Mouse (Mus musculus) adrenal gland, postnatal 4 days (tissue): ENCODE data around the gene Klhdc9. TPM values are rescaled to one million over a fixed set of nuclear protein-coding genes. Genes with fewer than 3 reads are reported as not detected.
"Not testable (repeated sequence)": the region's sequence is repeated elsewhere in the genome, so short reads cannot be mapped to it uniquely, and the experiment has no call there.

ENCODE experiments used
- DNase-seq, 2 experiments: peaks; one replicate each; pipeline ENCODE4 v3.0.0; 2021 to 2022; ENCODE audit warnings: low spot score in 2 of 2, mixed read lengths in 2 of 2
- total RNA-seq, 2 experiments: library from RNA; stranded (reverse); gene quantifications; 2 replicates each; pipeline ENCODE4 v1.2.3; 2021

Klhdc9 gene
- total RNA-seq, 2 experiments from 2014 or later: 6.2 to 6.8 TPM

DNA sequence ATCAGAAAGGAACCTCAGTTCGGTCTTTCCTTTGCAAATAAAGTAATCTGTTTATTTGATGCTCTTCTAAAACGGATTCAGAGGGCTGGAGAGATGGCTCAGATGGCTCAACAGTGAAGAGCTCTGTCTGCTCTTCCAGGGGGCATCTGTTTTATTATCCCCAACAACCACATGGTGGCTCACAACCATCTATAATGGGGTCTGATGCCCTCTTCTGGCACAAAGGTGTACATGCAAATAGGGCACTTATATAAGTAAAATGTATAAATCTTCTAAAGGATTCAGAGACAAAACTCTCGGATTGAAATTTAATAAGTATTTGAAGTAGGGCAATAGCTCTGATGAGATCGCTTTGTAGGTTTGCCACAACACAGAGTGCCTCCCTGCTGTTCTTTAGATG is 2.2 kb downstream of the Klhdc9 start:
- no peak for DNase-seq

DNA sequence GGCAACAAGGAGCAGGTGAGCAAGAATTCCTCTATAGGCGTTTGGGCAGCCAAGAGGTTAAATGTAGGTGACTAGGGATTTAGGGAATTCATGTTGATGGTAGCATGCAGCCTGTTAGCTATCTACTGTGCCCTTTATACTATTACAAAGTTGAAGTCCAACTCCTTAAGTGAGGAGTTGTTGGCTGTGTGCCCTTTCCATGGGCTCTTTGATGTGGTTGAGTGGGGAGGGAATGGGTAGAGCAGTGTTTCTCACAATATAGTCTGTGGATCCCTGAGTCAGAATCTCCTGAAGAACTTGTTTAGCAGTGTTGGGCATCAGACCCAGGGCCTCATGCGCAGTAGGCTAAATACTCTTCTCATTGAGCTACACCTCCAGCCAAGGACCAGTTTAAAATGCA is 3.8 kb downstream of the Klhdc9 start:
- DNase-seq: no peak

DNA sequence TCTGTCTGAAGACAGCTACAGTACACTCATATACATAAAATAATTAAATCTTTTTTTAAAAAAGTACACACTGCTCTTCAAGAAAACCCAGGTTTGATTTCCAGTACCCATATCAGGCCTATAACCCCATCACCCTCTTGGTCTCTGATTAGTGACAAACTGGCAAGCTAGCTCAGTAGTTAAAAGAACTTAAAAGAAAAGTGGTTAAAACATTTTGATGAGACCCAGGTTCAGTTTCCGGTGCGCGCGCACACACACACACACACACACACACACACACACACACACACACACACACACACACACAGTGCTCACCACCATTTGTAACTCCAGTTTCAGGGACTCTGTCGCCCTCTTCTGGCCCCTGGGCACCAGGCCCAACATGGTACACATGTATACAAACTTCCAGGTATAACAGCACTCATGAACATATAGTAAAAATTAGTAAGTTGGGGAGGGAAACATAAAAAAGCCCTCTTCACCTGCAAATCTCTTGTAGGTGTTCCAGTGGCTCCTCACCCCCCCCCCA is 4.7 kb downstream of the Klhdc9 start:
- DNase-seq: no peak

DNA sequence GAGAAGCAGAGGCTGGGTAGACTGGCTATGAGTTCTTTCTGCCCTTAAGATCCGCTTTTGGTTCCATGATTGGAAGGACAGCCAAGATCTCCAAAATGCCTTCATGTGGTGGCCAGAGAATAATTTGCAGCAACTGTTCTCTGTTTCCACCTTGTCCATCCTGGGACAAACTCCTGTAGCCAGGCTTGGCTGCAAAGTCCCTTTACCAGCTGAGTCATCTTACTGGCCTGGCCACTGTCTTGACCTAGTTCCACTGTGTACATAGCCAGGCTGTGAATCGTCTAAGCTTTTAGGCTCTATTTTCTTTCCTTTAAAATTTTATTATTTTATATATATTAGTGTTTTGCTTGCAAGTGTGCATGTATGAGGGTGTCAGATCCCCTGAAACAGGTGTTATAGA is 11.4 kb downstream of the Klhdc9 start:
- no peak for DNase-seq

DNA sequence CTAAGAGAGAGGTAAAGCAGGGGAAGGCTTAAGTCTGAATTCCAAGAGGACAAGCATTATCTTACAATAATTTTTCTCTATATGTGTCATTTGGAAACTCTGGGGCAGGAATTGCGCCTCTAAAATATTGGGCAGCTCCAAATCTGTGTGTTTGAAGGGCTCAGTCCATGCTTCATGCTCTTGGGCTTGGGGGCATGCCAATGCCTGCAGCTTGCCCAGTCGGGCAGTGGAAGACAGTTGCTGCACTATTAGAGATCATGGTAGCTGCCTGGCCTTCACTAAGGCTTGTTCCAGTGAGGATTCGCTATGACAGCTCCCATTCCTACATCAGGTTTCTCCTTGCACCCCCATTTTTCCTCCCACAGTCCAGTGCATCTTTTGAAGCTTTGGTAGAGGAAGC is 11.9 kb downstream of the Klhdc9 start:
- no peak for DNase-seq

DNA sequence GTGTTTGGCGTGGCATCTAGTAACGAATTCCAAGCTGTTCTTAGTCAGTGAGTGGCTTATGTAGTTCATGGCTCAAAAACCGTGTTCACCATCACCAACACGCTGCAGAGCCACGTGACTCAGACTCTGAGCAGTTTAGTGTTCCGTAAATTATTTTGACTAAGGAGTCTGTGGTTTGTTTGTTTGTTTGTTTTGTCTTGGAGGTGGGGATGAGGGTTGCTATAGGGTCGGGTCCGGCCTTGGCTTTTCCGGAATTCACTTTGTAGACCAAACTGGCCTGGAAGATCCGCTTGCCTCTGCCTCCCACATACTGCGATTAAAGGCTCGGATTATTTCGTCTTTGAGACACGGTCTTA is 14.5 kb downstream of the Klhdc9 start:
- DNase-seq: no peak

DNA sequence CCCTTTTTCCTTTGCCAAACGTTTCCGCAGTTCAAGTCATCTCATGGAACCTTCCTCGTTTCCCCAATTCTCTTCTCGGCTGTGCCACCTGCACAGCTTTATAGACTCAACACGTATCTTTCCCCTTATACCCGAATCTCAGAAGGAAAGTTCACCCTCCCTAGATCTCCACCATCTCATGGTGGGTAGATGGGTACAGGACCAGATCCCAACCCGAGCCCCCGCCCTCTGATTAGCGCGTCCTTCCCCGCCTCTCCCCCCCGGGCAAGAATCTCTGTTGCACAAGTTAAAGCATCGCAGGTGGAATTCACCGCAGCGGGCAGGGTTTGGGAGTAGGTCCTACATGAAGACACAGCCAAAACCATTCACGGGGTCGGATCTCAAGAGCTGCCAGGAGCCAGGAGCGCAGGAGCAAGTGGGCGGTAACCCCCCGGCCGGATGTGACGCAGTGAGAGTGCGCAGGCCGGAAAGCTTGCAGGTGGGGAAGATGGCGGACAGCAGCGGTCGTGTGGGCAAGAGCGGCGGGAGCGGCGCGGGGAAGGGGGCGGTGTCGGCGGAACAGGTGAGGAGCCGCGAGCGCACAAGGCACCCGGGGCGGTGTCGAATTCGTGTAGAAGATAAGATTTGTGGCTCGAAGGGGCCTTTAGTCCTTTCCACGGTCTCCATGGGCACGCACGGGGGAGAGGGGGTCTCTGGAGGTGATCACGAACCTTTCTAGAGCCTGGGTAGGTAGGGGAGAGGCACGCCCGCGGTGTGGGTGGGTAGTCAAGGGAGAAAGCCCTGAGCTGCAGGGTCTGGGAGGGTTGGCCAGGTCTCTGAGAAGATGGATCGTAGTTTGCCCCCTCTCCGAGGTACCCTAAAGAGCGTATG is 15.1 kb downstream of the Klhdc9 start, which contains the start of the genes Nit1 and Pfdn2:
Gene Nit1, minus strand, starts transcription at position 422 of the 870 bp plus-strand sequence.
Gene Pfdn2, plus strand, starts transcription at position 446 of the 870 bp plus-strand sequence.
- DNase-seq: peak; percentile 79 to 80

DNA sequence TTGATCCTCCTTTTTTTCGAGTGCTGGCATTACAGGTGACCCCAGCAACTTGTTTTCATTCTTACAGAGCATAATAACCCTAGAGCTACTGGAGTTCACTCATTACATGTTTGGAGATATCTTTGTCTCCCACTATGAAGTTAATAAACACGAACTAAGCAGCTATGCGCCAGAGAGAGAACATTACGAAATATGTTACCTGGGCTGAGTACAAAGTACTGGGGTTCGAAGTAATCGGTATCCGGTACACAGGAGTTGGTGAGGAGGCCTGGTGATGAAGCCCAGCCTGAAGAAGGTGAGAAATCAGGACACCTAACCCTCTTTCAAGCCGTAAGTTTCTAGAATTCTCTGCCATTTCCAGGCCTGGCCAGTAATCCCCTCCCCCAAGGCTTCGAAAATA is 15.9 kb downstream of the Klhdc9 start:
- DNase-seq: no peak

DNA sequence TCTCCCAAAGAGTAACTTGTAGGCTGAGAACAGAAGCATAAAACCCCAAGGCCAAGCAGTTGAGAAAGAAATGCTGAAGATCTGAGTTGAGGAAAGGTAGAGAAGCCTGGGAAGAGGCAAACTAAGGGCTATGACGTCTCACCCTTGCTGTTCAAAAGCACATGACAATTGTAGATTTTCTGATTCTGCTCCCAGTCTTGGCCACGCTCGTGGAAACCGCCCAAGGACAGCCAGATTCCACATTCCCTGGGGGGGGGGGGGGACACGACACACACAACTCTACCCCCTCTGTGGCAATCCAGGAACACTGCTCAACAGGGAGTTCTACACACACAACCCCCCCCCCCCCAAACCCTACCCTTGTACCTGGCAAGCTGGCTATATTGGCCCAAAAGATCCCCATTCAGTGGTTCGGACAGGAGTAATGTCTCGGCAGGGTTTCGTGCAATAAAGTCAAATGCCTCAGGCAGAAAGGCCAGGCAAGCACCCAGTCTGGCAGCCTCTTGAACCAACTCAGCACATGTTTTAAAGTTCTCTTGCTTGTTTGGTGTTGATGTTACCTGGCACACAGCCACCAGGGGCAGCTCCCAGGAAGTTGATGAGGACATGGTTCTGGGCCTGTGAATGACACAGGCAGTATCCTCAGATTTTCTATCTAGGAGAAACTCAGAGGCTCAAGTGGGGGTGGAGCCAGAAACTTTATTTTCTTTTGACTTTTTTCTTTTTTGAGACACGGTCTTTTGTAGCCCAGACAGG is 16.5 kb downstream of the Klhdc9 start:
- no peak for DNase-seq

DNA sequence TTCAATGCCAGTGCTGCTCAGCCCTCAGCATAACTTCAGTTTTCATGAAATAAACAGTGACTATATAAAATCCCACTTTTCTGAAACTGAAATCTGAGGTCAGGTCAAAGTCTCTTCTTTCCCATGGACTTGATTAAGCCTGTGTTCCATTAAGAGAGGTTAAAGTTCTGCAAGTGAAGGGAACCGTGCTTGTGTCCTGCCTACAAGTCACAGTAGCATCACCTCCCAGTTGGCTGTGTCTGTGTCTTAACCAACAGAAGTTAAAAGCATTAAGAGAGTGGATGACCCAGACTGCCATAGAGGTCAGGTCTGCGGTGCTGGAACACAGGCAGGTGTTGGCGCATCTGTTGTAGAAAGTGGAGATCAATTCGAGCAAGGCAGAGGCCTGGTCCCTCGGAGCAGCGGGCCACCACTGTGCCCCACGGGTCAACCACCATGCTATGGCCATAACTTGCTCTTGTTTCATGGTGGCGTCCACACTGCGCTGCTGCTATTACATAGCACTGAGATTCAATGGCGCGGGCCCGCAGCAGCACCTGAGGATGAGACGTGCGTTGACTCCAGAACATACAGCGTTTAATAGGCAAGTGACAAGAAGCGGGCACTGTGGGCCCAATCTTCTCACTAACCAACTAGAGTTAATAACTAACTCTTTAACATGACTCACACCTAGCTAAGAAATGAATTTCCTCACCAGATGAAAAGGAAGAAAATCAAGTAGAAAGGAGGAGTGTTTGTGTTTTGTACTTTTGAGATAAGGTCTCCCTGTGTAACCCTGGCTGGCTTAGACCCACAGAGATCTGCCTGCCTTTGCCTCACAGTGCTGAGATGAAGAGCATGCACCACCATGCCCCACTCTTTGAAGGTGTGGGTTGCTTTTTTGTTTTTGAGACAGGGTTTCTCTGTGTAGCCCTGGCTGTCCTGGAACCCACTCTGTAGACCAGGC is 18.1 kb downstream of the Klhdc9 start:
- DNase-seq: no peak

DNA sequence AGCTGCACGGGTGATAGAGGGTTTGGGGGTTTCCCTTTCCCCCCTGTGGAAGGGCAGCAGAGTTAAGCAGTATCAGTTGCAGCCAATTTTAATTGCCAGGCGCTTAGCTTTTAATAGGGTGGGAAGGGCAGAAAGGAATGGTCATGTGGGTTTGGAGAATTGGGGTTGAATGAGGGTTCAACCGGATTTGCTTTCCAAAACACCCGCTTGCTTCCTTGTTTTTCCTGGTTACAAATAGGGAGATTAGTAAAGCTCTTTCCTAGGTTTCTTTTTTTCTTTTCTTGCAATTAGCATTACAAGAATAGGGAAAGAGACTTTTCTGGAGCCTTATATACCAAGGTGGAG is 30.4 kb downstream of the Klhdc9 start:
- DNase-seq: no peak

DNA sequence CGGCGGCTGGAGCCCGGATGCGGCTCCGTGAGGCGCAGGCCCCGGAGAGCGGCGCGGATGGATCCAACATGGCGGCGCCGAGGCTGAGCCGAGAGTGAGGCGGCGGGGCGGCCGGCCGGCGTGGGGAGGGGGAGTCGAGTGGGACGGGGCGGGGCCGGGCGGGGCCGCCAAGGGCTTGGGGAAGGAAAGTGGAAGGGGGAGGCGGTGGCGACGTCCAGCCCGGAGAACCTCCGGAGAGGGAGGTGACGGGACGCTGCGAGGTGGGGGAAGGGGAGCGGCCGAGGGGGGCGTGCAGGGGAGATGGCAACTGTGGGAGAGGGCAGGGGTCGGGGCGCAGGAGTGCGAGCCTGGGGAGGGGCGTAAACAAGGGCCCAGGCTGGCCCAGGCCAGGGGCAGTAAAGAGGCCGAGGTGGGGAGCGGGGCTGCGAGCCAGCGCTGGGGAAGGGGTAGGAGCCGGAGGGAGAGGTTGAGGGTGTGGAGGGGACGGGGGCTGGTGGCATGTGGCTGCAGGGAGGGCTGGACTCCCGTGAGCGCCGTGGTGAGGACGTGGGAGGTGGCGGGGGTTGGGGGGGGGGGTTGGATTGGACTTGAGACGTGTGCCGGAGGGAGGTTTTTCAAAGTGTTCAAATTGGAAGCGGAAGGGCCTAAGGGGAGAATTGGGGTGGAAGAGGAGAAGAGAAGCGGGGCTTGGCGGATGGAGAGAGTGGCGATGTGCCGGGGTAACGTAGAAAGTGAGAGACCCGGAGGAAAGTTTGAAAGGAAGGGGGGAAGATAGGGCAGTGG is 31.0 kb downstream of the Klhdc9 start:
- DNase-seq: peak; percentile 63 to 68

DNA sequence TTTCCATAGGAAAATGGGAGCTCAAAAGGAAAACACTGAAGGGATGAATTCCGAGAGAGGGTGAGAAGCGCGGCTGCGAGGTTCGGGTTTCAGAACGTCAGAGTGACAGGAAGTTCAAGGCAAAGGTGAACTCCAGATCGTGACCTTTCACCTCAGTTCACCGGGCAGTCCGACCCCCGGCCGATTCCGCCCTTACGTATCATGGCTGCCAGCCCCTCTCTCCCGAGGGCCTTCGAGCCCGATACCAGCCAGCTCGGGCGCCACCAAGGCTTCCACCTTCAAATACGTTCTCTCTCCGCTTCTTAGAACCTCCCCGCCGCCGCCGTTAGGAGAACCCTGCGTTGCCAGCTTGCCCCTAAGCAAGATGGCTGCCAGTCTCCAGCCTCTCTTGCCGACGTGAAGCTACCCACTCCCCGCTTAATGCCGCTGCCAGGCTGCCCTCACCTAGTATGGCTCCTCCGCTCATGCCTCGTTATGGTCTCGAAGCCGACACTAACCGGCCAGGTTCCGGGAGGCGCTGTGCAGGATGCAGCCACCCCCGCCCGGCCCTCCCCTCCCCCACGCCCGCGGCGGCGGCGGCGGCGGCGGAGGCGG is 31.7 kb downstream of the Klhdc9 start, which contains the start of gene Dedd:
Gene Dedd, plus strand, starts transcription at position 307 of the 594 bp plus-strand sequence.
- peak; percentile 57 to 79 for DNase-seq

DNA sequence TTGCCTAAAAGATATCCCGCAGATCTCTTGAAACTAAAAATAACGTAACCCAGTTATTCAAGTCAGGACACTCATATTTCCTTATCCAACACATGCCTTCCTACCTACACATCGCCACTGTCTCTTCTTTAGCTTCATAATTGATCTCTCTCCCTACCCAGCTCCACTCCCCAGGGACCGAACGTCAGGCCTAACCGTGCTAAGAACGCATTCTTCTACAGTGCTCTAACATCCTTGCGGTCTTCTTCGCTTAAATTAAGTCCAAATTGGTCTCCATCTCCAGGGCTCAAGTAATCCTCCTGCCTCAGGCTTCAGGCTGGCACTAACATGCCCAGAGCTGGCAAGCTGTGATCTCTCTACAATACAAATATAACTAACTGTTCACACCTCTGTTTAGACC is 32.4 kb downstream of the Klhdc9 start:
- DNase-seq: no peak

DNA sequence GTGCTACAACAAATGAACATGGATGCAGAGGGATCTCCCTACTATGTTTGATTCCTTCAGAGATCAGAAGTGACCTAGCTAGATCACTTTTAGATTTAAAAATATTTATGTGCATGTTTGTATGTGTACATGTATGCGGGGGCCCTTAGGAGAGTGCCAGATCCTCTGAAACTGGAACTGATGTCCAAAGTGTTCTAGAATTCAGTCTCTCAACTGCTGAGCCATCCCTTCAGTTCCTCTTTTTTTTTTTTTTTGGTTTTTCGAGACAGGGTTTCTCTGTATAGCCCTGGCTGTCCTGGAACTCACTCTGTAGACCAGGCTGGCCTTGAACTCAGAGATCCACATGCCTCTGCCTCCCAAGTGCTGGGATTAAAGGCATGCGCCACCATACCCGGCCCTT is 34.0 kb downstream of the Klhdc9 start:
- not testable (repeated sequence) for DNase-seq

DNA sequence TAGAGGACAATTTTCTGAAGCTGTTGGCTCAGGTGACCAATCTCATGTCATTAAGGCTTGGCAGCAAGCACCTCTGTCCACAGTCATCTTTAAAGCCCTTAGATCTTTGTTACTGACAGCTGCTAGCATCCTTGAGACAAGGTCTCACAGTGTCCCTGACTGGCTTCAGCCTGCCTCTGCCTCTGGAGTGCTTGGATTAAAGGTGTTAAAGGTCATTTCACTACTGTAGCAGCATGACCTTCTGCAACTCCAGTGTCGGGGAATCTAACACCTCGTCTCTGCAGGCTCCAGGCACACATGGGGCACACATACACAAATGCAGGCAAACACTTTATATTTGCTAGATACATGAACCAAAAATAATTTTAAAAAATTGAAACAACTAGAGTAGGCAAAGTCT is 35.0 kb downstream of the Klhdc9 start:
- no peak for DNase-seq

DNA sequence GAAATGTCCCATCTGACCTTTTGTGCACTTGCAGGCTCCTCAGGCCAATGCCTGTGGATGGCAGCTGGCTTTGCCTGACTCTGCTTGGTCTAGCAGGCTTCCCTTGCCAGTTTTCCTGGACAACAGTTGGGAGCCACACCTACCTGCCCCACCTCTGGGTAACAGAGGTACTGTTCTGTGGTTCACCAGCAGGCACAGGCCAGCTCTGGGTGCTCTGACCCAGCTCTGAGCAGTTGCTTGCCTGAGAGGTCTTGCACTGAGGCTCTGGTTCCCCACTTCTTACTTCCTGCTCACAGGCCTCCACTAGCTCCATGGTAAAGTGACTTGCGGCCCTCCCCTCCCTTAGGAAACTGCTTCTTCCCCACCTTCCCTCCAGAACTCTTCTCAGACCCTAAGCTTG is 38.6 kb downstream of the Klhdc9 start:
- DNase-seq: no peak

DNA sequence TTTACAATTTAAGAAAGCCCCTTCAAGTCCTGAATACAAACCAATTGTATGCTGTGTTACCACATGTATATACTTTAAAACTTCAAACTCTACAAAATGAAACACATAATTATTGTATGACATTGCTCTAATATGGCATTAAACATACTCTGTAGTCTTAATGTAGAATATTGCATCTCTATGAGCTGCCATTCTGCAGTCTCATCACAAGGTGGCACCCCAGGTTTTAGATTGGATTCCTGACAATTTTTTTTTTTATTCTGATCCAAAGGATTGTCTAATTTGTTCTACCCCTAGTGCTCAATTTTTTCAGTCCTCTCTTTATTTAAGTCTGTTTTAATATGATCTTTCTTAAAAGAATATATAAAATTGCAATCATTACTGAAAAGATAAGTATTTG is 39.2 kb downstream of the Klhdc9 start:
- no peak for DNase-seq

DNA sequence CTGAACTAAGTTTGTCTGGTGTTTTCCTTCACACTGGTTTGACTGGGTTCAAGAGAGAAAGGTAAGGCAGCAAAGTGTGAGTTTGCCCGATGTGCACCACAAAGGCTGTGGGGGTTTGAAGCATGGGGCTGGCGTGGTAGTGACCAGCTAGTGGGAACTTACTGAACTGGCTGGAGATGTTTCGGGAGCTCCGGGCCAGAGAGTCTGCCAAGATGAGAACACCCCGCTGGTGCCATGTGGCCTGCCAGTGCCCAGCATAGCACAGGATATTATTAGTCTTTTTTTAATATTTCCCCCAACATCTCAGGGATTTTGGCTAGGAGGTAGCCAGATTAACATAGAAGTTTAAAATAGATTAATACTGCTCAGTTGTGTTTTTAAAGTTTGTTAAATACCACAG is 40.4 kb downstream of the Klhdc9 start:
- DNase-seq: no peak

DNA sequence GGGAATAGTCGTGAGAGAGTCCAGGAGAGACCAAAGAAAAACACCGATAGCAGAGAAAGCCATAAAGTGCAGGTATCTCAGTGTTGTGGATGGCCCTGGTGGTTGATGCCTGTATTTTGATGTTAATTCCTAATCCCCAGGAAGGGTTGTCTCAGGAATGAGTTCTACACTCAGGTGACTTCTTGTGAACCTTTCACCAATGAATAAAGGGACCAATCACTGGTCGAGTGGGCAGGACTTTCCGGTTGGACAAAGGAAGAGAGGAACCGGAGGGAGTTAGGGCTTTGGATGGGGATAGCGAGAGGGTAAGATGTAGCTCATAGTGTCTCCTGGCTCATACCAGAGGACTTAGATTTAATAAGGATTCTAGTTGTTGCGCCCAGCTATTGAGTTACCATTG is 40.9 kb downstream of the Klhdc9 start:
- DNase-seq: no peak
